Mouse (Mus musculus) limb, embryonic 14.5 days (tissue): ENCODE results near the gene Cpd. TPM values are rescaled to one million over a fixed set of nuclear protein-coding genes. Genes with fewer than 3 reads are reported as not detected.

ENCODE experiments used
- ATAC-seq: fragments of 200-750 bp; cut with Nextera tagmentation; 2 replicates; pipeline ENCODE4 v1.8.0; 2017; ENCODE audit warnings: low read depth, moderate number of reproducible peaks, moderate TSS enrichment; ENCODE audit not compliant: low FRiP score
- DNase-seq: peaks from one replicate; pipeline ENCODE4 v3.0.0-alpha.2; 2015; ENCODE audit warnings: low spot score
- H3K27ac ChIP-seq: fragments of 300-500 bp; sonication (generic); replicated peaks from 2 replicates; pipeline ENCODE4 v1.5.1; 2014; ENCODE audit warnings: low read depth, mild to moderate bottlenecking, low read length, moderate library complexity, mixed read lengths
- H3K27me3 ChIP-seq: fragments of 300-500 bp; sonication (generic); 2 replicates; pipeline ENCODE4 v1.6.1; 2014; ENCODE audit warnings: low read length, mixed read lengths; ENCODE audit not compliant: control insufficient read depth, insufficient read depth
- H3K36me3 ChIP-seq: fragments of 300-500 bp; sonication (generic); 2 replicates; pipeline ENCODE4 v1.6.1; 2014; ENCODE audit warnings: mild to moderate bottlenecking, low read length, moderate library complexity, mixed read lengths; ENCODE audit not compliant: control insufficient read depth, insufficient read depth
- H3K4me1 ChIP-seq: fragments of 300-500 bp; sonication (generic); 2 replicates; pipeline ENCODE4 v1.6.1; 2014; ENCODE audit warnings: antibody characterized with exemption, low read length, mixed read lengths; ENCODE audit not compliant: control insufficient read depth, insufficient read depth
- H3K4me2 ChIP-seq: fragments of 300-500 bp; sonication (generic); replicated peaks from 2 replicates; pipeline ENCODE4 v1.6.1; 2014; ENCODE audit warnings: low read depth, mild to moderate bottlenecking, low read length, moderate library complexity; ENCODE audit not compliant: severe bottlenecking
- H3K4me3 ChIP-seq: fragments of 300-500 bp; sonication (generic); replicated peaks from 2 replicates; pipeline ENCODE4 v1.5.1; 2014; ENCODE audit warnings: low read length
- H3K9ac ChIP-seq: fragments of 300-500 bp; sonication (generic); 2 replicates; pipeline ENCODE4 v1.6.1; 2014; ENCODE audit warnings: mild to moderate bottlenecking, low read depth, low read length, moderate library complexity; ENCODE audit not compliant: severe bottlenecking
- H3K9me3 ChIP-seq: fragments of 300-500 bp; sonication (generic); 2 replicates; pipeline ENCODE4 v1.6.1; 2016; ENCODE audit warnings: low read length; ENCODE audit not compliant: control insufficient read depth
- POLR2A ChIP-seq: fragments of 200-500 bp; IDR thresholded peaks from 2 replicates; pipeline ENCODE4 v1.8.0; 2012; ENCODE audit warnings: inconsistent platforms, mild to moderate bottlenecking, moderate library complexity, borderline replicate concordance; ENCODE audit not compliant: insufficient read depth, insufficient read length; ENCODE audit errors: extremely low read depth
- WGBS: fragments of 180-500 bp; shearing (Covaris S2); extraction: QIAGEN DNeasy Blood & Tissue Kit; methylation state at CpG from one replicate; pipeline ENCODE4 v1.1.7; 2014; 5-methylcytosine and 5-hydroxymethylcytosine counted together
- polyA plus RNA-seq, 2 experiments: library from polyadenylated mRNA; depleted of rRNA in 1 of 2; stranded (reverse) in 1 of 2; unstranded in 1 of 2; fragments of >200 nt; fragmentation: Nextera tagmentation in 1 of 2; extraction: Ambion mirVana in 1 of 2; gene quantifications; 2 replicates each; pipeline versions ENCODE4 v1.2.1 to v1.2.3; 2012 to 2014

Gene Cpd
- polyA plus RNA-seq, 2 experiments = 21.0 to 24.9 TPM

GRCm38 (mm10) chr11:76824238-76824884 is 22.5 kb downstream of the Cpd start:
- ATAC-seq (no peak), DNase-seq (no peak)
- H3K36me3 ChIP-seq = no peaks in the 10 kb centered on the region
- TF ChIP-seq POLR2A = no peak
- peaks cover 15% of the 10 kb centered on the region for H3K4me1 ChIP-seq
- H3K9ac ChIP-seq = no peak overlapping the region
- WGBS = 76% methylated on average over 7 of the region's 7 CpGs
- H3K4me2 ChIP-seq = no peak overlapping the region
- H3K4me3 ChIP-seq = no peak overlapping the region
- no peaks in the 10 kb centered on the region for H3K27me3 ChIP-seq
- no peaks in the 10 kb centered on the region for H3K9me3 ChIP-seq
- no peak overlapping the region for H3K27ac ChIP-seq

GRCm38 (mm10) chr11:76823641-76824040 is 23.2 kb downstream of the Cpd start:
- Histone ChIP-seq H3K9me3 (no peaks in the 10 kb centered on the region), H3K4me1 (peaks cover 15% of the 10 kb centered on the region), H3K9ac (no peak overlapping the region), H3K27me3 (no peaks in the 10 kb centered on the region), H3K4me3 (no peak overlapping the region), H3K4me2 (no peak overlapping the region), H3K36me3 (no peaks in the 10 kb centered on the region), H3K27ac (no peak overlapping the region)
- DNase-seq (no peak), ATAC-seq (no peak)
- no peak for TF ChIP-seq POLR2A
- WGBS = 88% methylated on average over 3 of the region's 3 CpGs

GRCm38 (mm10) chr11:76821353-76821752 is 25.5 kb downstream of the Cpd start:
- Histone ChIP-seq H3K4me3 (no peak overlapping the region), H3K36me3 (no peaks in the 10 kb centered on the region), H3K4me2 (no peak overlapping the region), H3K27me3 (no peaks in the 10 kb centered on the region), H3K4me1 (peaks cover 7% of the 10 kb centered on the region; the same call in 1 of the 2 replicates), H3K9ac (no peak overlapping the region), H3K27ac (no peak overlapping the region), H3K9me3 (no peaks in the 10 kb centered on the region)
- DNase-seq = no peak
- WGBS = 73% methylated on average over 3 of the region's 3 CpGs
- no peak for ATAC-seq
- no peak for TF ChIP-seq POLR2A

GRCm38 (mm10) chr11:76817664-76818063 is 29.2 kb downstream of the Cpd start:
- no peak overlapping the region for H3K4me3 ChIP-seq
- ATAC-seq = no peak
- H3K9ac ChIP-seq = no peak overlapping the region
- no peak for TF ChIP-seq POLR2A
- no peaks in the 10 kb centered on the region for H3K4me1 ChIP-seq
- no peak overlapping the region for H3K4me2 ChIP-seq
- H3K27ac ChIP-seq = no peak overlapping the region
- H3K27me3 ChIP-seq = no peaks in the 10 kb centered on the region
- H3K36me3 ChIP-seq = peaks cover 7% of the 10 kb centered on the region; the same call in 1 of the 2 replicates
- no peak for DNase-seq
- no peaks in the 10 kb centered on the region for H3K9me3 ChIP-seq
- 73% methylated on average over 3 of the region's 3 CpGs for WGBS

GRCm38 (mm10) chr11:76810706-76811495 is 35.9 kb downstream of the Cpd start:
- 0 out of 2 replicates have a peak, but pooled peaks cover 3% of the 10 kb centered on the region for H3K4me1 ChIP-seq
- H3K27ac ChIP-seq = no peak overlapping the region
- no peaks in the 10 kb centered on the region for H3K9me3 ChIP-seq
- no peak for ATAC-seq
- H3K27me3 ChIP-seq = no peaks in the 10 kb centered on the region
- 85% methylated on average over 9 of the region's 9 CpGs for WGBS
- H3K4me3 ChIP-seq = no peak overlapping the region
- no peak for TF ChIP-seq POLR2A
- DNase-seq = no peak
- no peak overlapping the region for H3K9ac ChIP-seq
- H3K4me2 ChIP-seq = no peak overlapping the region
- peaks cover 39% of the 10 kb centered on the region for H3K36me3 ChIP-seq
